Mouse (Mus musculus) skeletal muscle tissue, postnatal 0 days (tissue): ENCODE data around the gene Alyref2. TPM values are rescaled to one million over a fixed set of nuclear protein-coding genes. Genes with fewer than 3 reads are reported as not detected.

Experiments
- polyA plus RNA-seq: library from polyadenylated mRNA; unstranded; fragments of >200 nt; fragmentation: Nextera tagmentation; extraction: Ambion mirVana; gene quantifications from 2 replicates; pipeline ENCODE4 v1.2.1, GENCODE M21; 2015

Gene Alyref2
- polyA plus RNA-seq = 11.3 and 13.8 TPM in 2 replicates

DNA sequence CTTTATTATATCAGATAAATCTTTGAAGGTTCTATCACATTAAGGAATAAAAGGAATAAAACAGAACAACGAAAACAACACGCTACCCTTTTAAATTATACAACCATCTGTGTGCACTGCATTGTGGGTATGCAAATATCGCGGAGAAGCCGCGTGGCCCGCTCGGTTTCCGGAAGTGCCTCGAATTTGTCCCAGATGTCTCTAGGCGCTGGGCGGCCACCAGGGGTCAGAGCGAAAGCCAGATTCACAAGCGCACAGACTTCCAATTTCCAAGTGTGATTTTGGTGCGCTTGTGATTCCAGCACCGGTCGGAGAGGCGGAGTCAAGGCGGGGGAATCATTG, at the start of gene Alyref2:
Gene Alyref2 (plus strand): TSS at position 229 of the 342 bp plus-strand sequence.

DNA sequence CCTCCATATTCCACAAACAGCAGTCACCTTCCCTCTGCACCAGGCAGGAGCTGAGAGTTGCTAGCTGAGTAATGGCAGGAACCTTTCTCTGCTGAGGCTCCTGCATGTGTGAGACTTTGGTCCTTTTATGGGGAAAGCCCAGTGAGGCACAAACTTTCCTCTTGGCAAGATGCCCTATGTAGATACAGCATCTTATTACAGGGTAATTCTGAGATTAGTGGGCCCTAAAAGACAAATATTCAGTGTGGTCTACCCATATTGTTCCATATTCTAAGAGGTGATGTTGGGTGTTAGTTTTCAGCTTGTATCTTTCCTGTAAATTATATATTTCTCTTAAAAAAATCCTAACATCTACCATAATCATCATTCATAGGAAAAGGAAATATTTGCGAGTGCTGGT, 31.9 kb downstream of the Alyref2 start, which contains the start of gene Itln1:
Gene Itln1 (minus strand): TSS at position 101 of the 400 bp plus-strand sequence.

Other genes with a start within 250 kb of the Alyref2 start
- gene B4galt3, start 233.2 kb upstream of the Alyref2 start, polyA plus RNA-seq = 23.7 and 25.4 TPM in 2 replicates
- 18.2 and 22.7 TPM in 2 replicates for gene Ppox, start 222.3 kb upstream of the Alyref2 start, polyA plus RNA-seq
- gene Usp21, start 215.5 kb upstream of the Alyref2 start, polyA plus RNA-seq = 23.7 and 24.2 TPM in 2 replicates
- 77.6 and 87.2 TPM in 2 replicates for gene Ufc1, start 208.5 kb upstream of the Alyref2 start, polyA plus RNA-seq
- 31.9 and 35.7 TPM in 2 replicates for gene Dedd, start 174.3 kb upstream of the Alyref2 start, polyA plus RNA-seq
- 27.6 and 32.2 TPM in 2 replicates for gene Nit1, start 157.8 kb upstream of the Alyref2 start, polyA plus RNA-seq
- gene Pfdn2, start 157.8 kb upstream of the Alyref2 start, polyA plus RNA-seq = 98.8 and 101 TPM in 2 replicates
- 1.3 and 1.7 TPM in 2 replicates for gene Klhdc9, start 142.7 kb upstream of the Alyref2 start, polyA plus RNA-seq
- 0.24 and 1.5 TPM in 2 replicates for gene Nectin4, start 133.4 kb upstream of the Alyref2 start, polyA plus RNA-seq
- gene Arhgap30, start 114.5 kb upstream of the Alyref2 start, polyA plus RNA-seq = 1.8 and 2.5 TPM in 2 replicates
- gene Usf1, start 92.2 kb upstream of the Alyref2 start, polyA plus RNA-seq = 34.2 and 34.8 TPM in 2 replicates
- 1.1 and 1.5 TPM in 2 replicates for gene Tstd1, start 84.6 kb upstream of the Alyref2 start, polyA plus RNA-seq
- 20.5 and 28.3 TPM in 2 replicates for gene F11r, start 65.9 kb upstream of the Alyref2 start, polyA plus RNA-seq
- gene Itln1, start 31.8 kb downstream of the Alyref2 start, polyA plus RNA-seq = not detected in 2 replicates
- 0.16 TPM in 1 of 2 replicates, not detected in the other for gene Cd244a, start 55.7 kb downstream of the Alyref2 start, polyA plus RNA-seq
- 0.24 and 0.38 TPM in 2 replicates for gene Ly9, start 103.9 kb downstream of the Alyref2 start, polyA plus RNA-seq
- 0.17 TPM in 1 of 2 replicates, not detected in the other for gene Slamf7, start 149.6 kb downstream of the Alyref2 start, polyA plus RNA-seq
- gene Cd48, start 178.5 kb downstream of the Alyref2 start, polyA plus RNA-seq = 3.3 and 5.4 TPM in 2 replicates